Mouse (Mus musculus): Measurements from ENCODE around the gene Rpl27a. TPM values are rescaled to one million over a fixed set of nuclear protein-coding genes. Genes with fewer than 3 reads are reported as not detected.

Gene Rpl27a
- polyA plus RNA-seq, 1 experiment from 2014 or later: 177 TPM

- Histone ChIP-seq H3K9me3 (ENCODE audit: control insufficient read depth, low read length) (no peaks in the 10 kb centered on the region), H3K4me3 (ENCODE audit: low read depth, low read length) (no peak overlapping the region), H3K4me2 (ENCODE audit: low read length) (no peak overlapping the region), H3K27ac (ENCODE audit: low read depth) (no peak overlapping the region), H3K9ac (ENCODE audit: low read length) (no peak overlapping the region), H3K36me3 (ENCODE audit: control insufficient read depth, insufficient read depth, low read length) (peaks cover 81% of the 10 kb centered on the region), H3K27me3 (replicated peaks; ENCODE audit: control insufficient read depth, insufficient read depth, low read length) (no peaks in the 10 kb centered on the region), H3K4me1 (replicated peaks; ENCODE audit: control insufficient read depth, insufficient read depth, low read length) (no peaks in the 10 kb centered on the region)
- DNase-seq (ENCODE audit: low spot score): no peak
- ATAC-seq (replicated peaks; ENCODE audit: low FRiP score, low TSS enrichment, low read depth): no peak
- WGBS: 84% methylated on average over 5 of the region's 5 CpGs
Measured at GRCm38 (mm10) chr7:109531501-109531900, 12.6 kb downstream of the Rpl27a start.

- Histone ChIP-seq H3K4me2 (ENCODE audit: low read length) (no peak overlapping the region), H3K27ac (ENCODE audit: low read depth) (no peak overlapping the region), H3K4me3 (ENCODE audit: low read depth, low read length) (no peak overlapping the region), H3K36me3 (ENCODE audit: control insufficient read depth, insufficient read depth, low read length) (peaks cover 86% of the 10 kb centered on the region), H3K4me1 (replicated peaks; ENCODE audit: control insufficient read depth, insufficient read depth, low read length) (no peaks in the 10 kb centered on the region), H3K9me3 (ENCODE audit: control insufficient read depth, low read length) (no peaks in the 10 kb centered on the region), H3K27me3 (replicated peaks; ENCODE audit: control insufficient read depth, insufficient read depth, low read length) (no peaks in the 10 kb centered on the region), H3K9ac (ENCODE audit: low read length) (no peak overlapping the region)
- no peak for ATAC-seq (replicated peaks; ENCODE audit: low FRiP score, low TSS enrichment, low read depth)
- no peak for DNase-seq (ENCODE audit: low spot score)
- WGBS: 72% methylated on average over 3 of the region's 3 CpGs
Measured at GRCm38 (mm10) chr7:109532691-109533090, 13.7 kb downstream of the Rpl27a start.

GRCm38 (mm10) chr7:109533129-109533528 is 14.2 kb downstream of the Rpl27a start:
- Histone ChIP-seq H3K36me3 (ENCODE audit: control insufficient read depth, insufficient read depth, low read length) (peaks cover 87% of the 10 kb centered on the region), H3K9ac (ENCODE audit: low read length) (no peak overlapping the region)
- ATAC-seq (replicated peaks; ENCODE audit: low FRiP score, low TSS enrichment, low read depth): no peak

GRCm38 (mm10) chr7:109533888-109534287 is 14.9 kb downstream of the Rpl27a start:
- Histone ChIP-seq H3K4me3 (ENCODE audit: low read depth, low read length) (no peak overlapping the region), H3K36me3 (ENCODE audit: control insufficient read depth, insufficient read depth, low read length) (peaks cover 90% of the 10 kb centered on the region)

More at GRCm38 (mm10) chr7:109533129-109533528, 14.2 kb downstream of the Rpl27a start:
- no peak for DNase-seq (ENCODE audit: low spot score)
- Histone ChIP-seq H3K4me1 (replicated peaks; ENCODE audit: control insufficient read depth, insufficient read depth, low read length) (no peaks in the 10 kb centered on the region), H3K27me3 (replicated peaks; ENCODE audit: control insufficient read depth, insufficient read depth, low read length) (no peaks in the 10 kb centered on the region), H3K4me2 (ENCODE audit: low read length) (no peak overlapping the region), H3K9me3 (ENCODE audit: control insufficient read depth, low read length) (no peaks in the 10 kb centered on the region), H3K27ac (ENCODE audit: low read depth) (no peak overlapping the region), H3K4me3 (ENCODE audit: low read depth, low read length) (no peak overlapping the region)
- 72% methylated on average over 4 of the region's 4 CpGs for whole genome bisulfite sequencing

GRCm38 (mm10) chr7:109534921-109535320 is 16.0 kb downstream of the Rpl27a start:
- no peak overlapping the region for H3K27ac ChIP-seq (ENCODE audit: low read depth)
- H3K9ac ChIP-seq (ENCODE audit: low read length): no peak overlapping the region
- no peak overlapping the region for H3K4me2 ChIP-seq (ENCODE audit: low read length)
- DNase-seq (ENCODE audit: low spot score): no peak
- H3K4me3 ChIP-seq (ENCODE audit: low read depth, low read length): no peak overlapping the region
- no peaks in the 10 kb centered on the region for H3K27me3 ChIP-seq (replicated peaks; ENCODE audit: control insufficient read depth, insufficient read depth, low read length)
- no peaks in the 10 kb centered on the region for H3K9me3 ChIP-seq (ENCODE audit: control insufficient read depth, low read length)
- H3K36me3 ChIP-seq (ENCODE audit: control insufficient read depth, insufficient read depth, low read length): peaks cover 93% of the 10 kb centered on the region
- no peaks in the 10 kb centered on the region for H3K4me1 ChIP-seq (replicated peaks; ENCODE audit: control insufficient read depth, insufficient read depth, low read length)
- no peak for ATAC-seq (replicated peaks; ENCODE audit: low FRiP score, low TSS enrichment, low read depth)
- 92% methylated on average over 3 of the region's 3 CpGs for WGBS

More at GRCm38 (mm10) chr7:109533888-109534287, 14.9 kb downstream of the Rpl27a start:
- Histone ChIP-seq H3K27me3 (replicated peaks; ENCODE audit: control insufficient read depth, insufficient read depth, low read length) (no peaks in the 10 kb centered on the region), H3K4me1 (replicated peaks; ENCODE audit: control insufficient read depth, insufficient read depth, low read length) (no peaks in the 10 kb centered on the region), H3K9me3 (ENCODE audit: control insufficient read depth, low read length) (no peaks in the 10 kb centered on the region), H3K9ac (ENCODE audit: low read length) (no peak overlapping the region), H3K27ac (ENCODE audit: low read depth) (no peak overlapping the region), H3K4me2 (ENCODE audit: low read length) (no peak overlapping the region)
- ATAC-seq (replicated peaks; ENCODE audit: low FRiP score, low TSS enrichment, low read depth) (no peak), DNase-seq (ENCODE audit: low spot score) (no peak)
- 87% methylated on average over 4 of the region's 4 CpGs for WGBS

GRCm38 (mm10) chr7:109536451-109536946 is 17.6 kb downstream of the Rpl27a start:
- peaks cover 95% of the 10 kb centered on the region for H3K36me3 ChIP-seq (ENCODE audit: control insufficient read depth, insufficient read depth, low read length)
- H3K27ac ChIP-seq (ENCODE audit: low read depth): peak overlapping the region; percentile 60; the same call in 1 of the 2 replicates
- H3K27me3 ChIP-seq (replicated peaks; ENCODE audit: control insufficient read depth, insufficient read depth, low read length): no peaks in the 10 kb centered on the region
- ATAC-seq (replicated peaks; ENCODE audit: low FRiP score, low TSS enrichment, low read depth) (no peak), DNase-seq (ENCODE audit: low spot score) (no peak)
- H3K4me1 ChIP-seq (replicated peaks; ENCODE audit: control insufficient read depth, insufficient read depth, low read length): no peaks in the 10 kb centered on the region
- H3K9me3 ChIP-seq (ENCODE audit: control insufficient read depth, low read length): no peaks in the 10 kb centered on the region
- no peak overlapping the region for H3K9ac ChIP-seq (ENCODE audit: low read length)
- H3K4me2 ChIP-seq (ENCODE audit: low read length): no peak overlapping the region
- no peak overlapping the region for H3K4me3 ChIP-seq (ENCODE audit: low read depth, low read length)
- 69% methylated on average over 4 of the region's 4 CpGs for WGBS

GRCm38 (mm10) chr7:109540902-109541301 is 22.0 kb downstream of the Rpl27a start:
- no peak overlapping the region for H3K4me3 ChIP-seq (ENCODE audit: low read depth, low read length)
- no peak for DNase-seq (ENCODE audit: low spot score)
- peaks cover 92% of the 10 kb centered on the region for H3K36me3 ChIP-seq (ENCODE audit: control insufficient read depth, insufficient read depth, low read length)
- H3K4me1 ChIP-seq (replicated peaks; ENCODE audit: control insufficient read depth, insufficient read depth, low read length): no peaks in the 10 kb centered on the region
- no peaks in the 10 kb centered on the region for H3K27me3 ChIP-seq (replicated peaks; ENCODE audit: control insufficient read depth, insufficient read depth, low read length)
- no peak overlapping the region for H3K4me2 ChIP-seq (ENCODE audit: low read length)
- H3K27ac ChIP-seq (ENCODE audit: low read depth): no peak overlapping the region
- no peak overlapping the region for H3K9ac ChIP-seq (ENCODE audit: low read length)
- H3K9me3 ChIP-seq (ENCODE audit: control insufficient read depth, low read length): no peaks in the 10 kb centered on the region
- ATAC-seq (replicated peaks; ENCODE audit: low FRiP score, low TSS enrichment, low read depth): no peak

GRCm38 (mm10) chr7:109541609-109542363 is 22.8 kb downstream of the Rpl27a start:
- Histone ChIP-seq H3K27me3 (replicated peaks; ENCODE audit: control insufficient read depth, insufficient read depth, low read length) (no peaks in the 10 kb centered on the region), H3K36me3 (ENCODE audit: control insufficient read depth, insufficient read depth, low read length) (peaks cover 89% of the 10 kb centered on the region)
- ATAC-seq (replicated peaks; ENCODE audit: low FRiP score, low TSS enrichment, low read depth): no peak

GRCm38 (mm10) chr7:109542364-109542628 is 23.3 kb downstream of the Rpl27a start:
- Histone ChIP-seq H3K4me1 (replicated peaks; ENCODE audit: control insufficient read depth, insufficient read depth, low read length) (no peaks in the 10 kb centered on the region), H3K27me3 (replicated peaks; ENCODE audit: control insufficient read depth, insufficient read depth, low read length) (no peaks in the 10 kb centered on the region), H3K4me2 (ENCODE audit: low read length) (no peak overlapping the region), H3K27ac (ENCODE audit: low read depth) (no peak overlapping the region), H3K4me3 (ENCODE audit: low read depth, low read length) (no peak overlapping the region), H3K9me3 (ENCODE audit: control insufficient read depth, low read length) (no peaks in the 10 kb centered on the region), H3K9ac (ENCODE audit: low read length) (no peak overlapping the region), H3K36me3 (ENCODE audit: control insufficient read depth, insufficient read depth, low read length) (peaks cover 89% of the 10 kb centered on the region)
- DNase-seq (ENCODE audit: low spot score) (no peak), ATAC-seq (replicated peaks; ENCODE audit: low FRiP score, low TSS enrichment, low read depth) (no peak)
- WGBS: 74% methylated on average over 3 of the region's 3 CpGs

More at GRCm38 (mm10) chr7:109541609-109542363, 22.8 kb downstream of the Rpl27a start:
- H3K9me3 ChIP-seq (ENCODE audit: control insufficient read depth, low read length): no peaks in the 10 kb centered on the region
- no peak overlapping the region for H3K4me3 ChIP-seq (ENCODE audit: low read depth, low read length)
- DNase-seq (ENCODE audit: low spot score): no peak
- no peak overlapping the region for H3K9ac ChIP-seq (ENCODE audit: low read length)
- H3K4me2 ChIP-seq (ENCODE audit: low read length): no peak overlapping the region
- H3K4me1 ChIP-seq (replicated peaks; ENCODE audit: control insufficient read depth, insufficient read depth, low read length): no peaks in the 10 kb centered on the region
- H3K27ac ChIP-seq (ENCODE audit: low read depth): no peak overlapping the region
- 91% methylated on average over 10 of the region's 10 CpGs for WGBS
